Mouse (Mus musculus) limb, embryonic 11.5 days (tissue): Measurements from ENCODE around the gene Tex10. TPM values are rescaled to one million over a fixed set of nuclear protein-coding genes. Genes with fewer than 3 reads are reported as not detected.
"Not testable (repeated sequence)": the region's sequence is repeated elsewhere in the genome, so short reads cannot be mapped to it uniquely, and the experiment has no call there.

Experiments used
- ATAC-seq: fragments of 200-750 bp; cut with Nextera tagmentation; 2 replicates; pipeline ENCODE4 v1.8.0; 2017; ENCODE audit warnings: low read depth; ENCODE audit not compliant: insufficient number of reproducible peaks, low FRiP score, low TSS enrichment
- DNase-seq: peaks from one replicate; pipeline ENCODE4 v3.0.0-alpha.2; 2015; ENCODE audit warnings: low spot score
- H3K27ac ChIP-seq: fragments of 300-500 bp; sonication (generic); replicated peaks from 2 replicates; pipeline ENCODE4 v1.5.1; 2014; ENCODE audit warnings: low read depth, mild to moderate bottlenecking, low read length
- H3K27me3 ChIP-seq: fragments of 300-500 bp; sonication (generic); 2 replicates; pipeline ENCODE4 v1.6.1; 2014; ENCODE audit warnings: mild to moderate bottlenecking, low read length, mixed read lengths; ENCODE audit not compliant: control insufficient read depth, insufficient read depth
- H3K36me3 ChIP-seq: fragments of 300-500 bp; sonication (generic); 2 replicates; pipeline ENCODE4 v1.6.1; 2014; ENCODE audit warnings: mild to moderate bottlenecking, low read length, moderate library complexity, mixed read lengths; ENCODE audit not compliant: control insufficient read depth, insufficient read depth
- H3K4me1 ChIP-seq: fragments of 300-500 bp; sonication (generic); 2 replicates; pipeline ENCODE4 v1.6.1; 2014; ENCODE audit warnings: low read length, mixed read lengths; ENCODE audit not compliant: control insufficient read depth, insufficient read depth
- H3K4me2 ChIP-seq: fragments of 300-500 bp; sonication (generic); 2 replicates; pipeline ENCODE4 v1.6.1; 2014; ENCODE audit warnings: low read depth, mild to moderate bottlenecking, moderate library complexity; ENCODE audit not compliant: severe bottlenecking
- H3K4me3 ChIP-seq: fragments of 300-500 bp; sonication (generic); 2 replicates; pipeline ENCODE4 v1.5.1; 2014; ENCODE audit warnings: low read depth, low read length
- H3K9ac ChIP-seq: fragments of 300-500 bp; sonication (generic); 2 replicates; pipeline ENCODE4 v1.6.1; 2014; ENCODE audit warnings: mild to moderate bottlenecking, low read length
- H3K9me3 ChIP-seq: fragments of 300-500 bp; sonication (generic); 2 replicates; pipeline ENCODE4 v1.6.1; 2016; ENCODE audit warnings: low read length; ENCODE audit not compliant: control insufficient read depth
- WGBS: fragments of 180-500 bp; shearing (Covaris S2); extraction: QIAGEN DNeasy Blood & Tissue Kit; methylation state at CpG from one replicate; pipeline ENCODE4 v1.1.7; 2014; 5-methylcytosine and 5-hydroxymethylcytosine counted together
- polyA plus RNA-seq: library from polyadenylated mRNA; unstranded; fragments of >200 nt; fragmentation: Nextera tagmentation; extraction: Ambion mirVana; gene quantifications from 2 replicates; pipeline ENCODE4 v1.2.1, GENCODE M21; 2014

The Tex10 gene
- polyA plus RNA-seq, 1 experiment from 2014 or later = 91.9 TPM

GRCm38 (mm10) chr4:48418831-48419468 lies 54.3 kb downstream of the Tex10 start:
- WGBS = 91% methylated on average over 8 of the region's 8 CpGs
- Histone ChIP-seq H3K4me1 (no peaks in the 10 kb centered on the region), H3K27me3 (no peaks in the 10 kb centered on the region), H3K9ac (no peak overlapping the region), H3K9me3 (no peaks in the 10 kb centered on the region), H3K36me3 (0 out of 2 replicates have a peak, but pooled peaks cover 2% of the 10 kb centered on the region), H3K4me3 (no peak overlapping the region), H3K4me2 (no peak overlapping the region), H3K27ac (no peak overlapping the region)
- DNase-seq (no peak), ATAC-seq (no peak)

GRCm38 (mm10) chr4:48415838-48416335 lies 57.4 kb downstream of the Tex10 start:
- Histone ChIP-seq H3K4me1 (no peaks in the 10 kb centered on the region), H3K36me3 (no peaks in the 10 kb centered on the region), H3K27me3 (no peaks in the 10 kb centered on the region), H3K4me2 (no peak overlapping the region), H3K4me3 (no peak overlapping the region), H3K9ac (no peak overlapping the region), H3K27ac (no peak overlapping the region), H3K9me3 (no peaks in the 10 kb centered on the region)
- DNase-seq (no peak), ATAC-seq (no peak)
- 92% methylated on average over 10 of the region's 10 CpGs for WGBS

- DNase-seq (no peak), ATAC-seq (no peak)
- WGBS = 90% methylated on average over 8 of the region's 8 CpGs
- Histone ChIP-seq H3K27ac (no peak overlapping the region), H3K9ac (no peak overlapping the region), H3K27me3 (no peaks in the 10 kb centered on the region), H3K4me1 (no peaks in the 10 kb centered on the region), H3K36me3 (no peaks in the 10 kb centered on the region), H3K9me3 (no peaks in the 10 kb centered on the region), H3K4me2 (no peak overlapping the region), H3K4me3 (no peak overlapping the region)
Observed at GRCm38 (mm10) chr4:48413473-48413872, 59.8 kb downstream of the Tex10 start.

- H3K9ac ChIP-seq = no peak overlapping the region
- H3K4me1 ChIP-seq = no peaks in the 10 kb centered on the region
- no peak overlapping the region for H3K27ac ChIP-seq
- ATAC-seq (no peak), DNase-seq (peak; percentile 79)
- H3K4me2 ChIP-seq = no peak overlapping the region
- no peaks in the 10 kb centered on the region for H3K27me3 ChIP-seq
- 39% methylated on average over 18 of the region's 18 CpGs for WGBS
- no peak overlapping the region for H3K4me3 ChIP-seq
- no peaks in the 10 kb centered on the region for H3K9me3 ChIP-seq
- H3K36me3 ChIP-seq = no peaks in the 10 kb centered on the region; the same call in 1 of the 2 replicates
Observed at GRCm38 (mm10) chr4:48407350-48408039, 65.8 kb downstream of the Tex10 start.

GRCm38 (mm10) chr4:48405724-48406491 lies 67.4 kb downstream of the Tex10 start:
- not testable (repeated sequence) for DNase-seq, H3K4me2 ChIP-seq, H3K4me3 ChIP-seq, H3K9me3 ChIP-seq, H3K4me1 ChIP-seq, H3K9ac ChIP-seq, H3K36me3 ChIP-seq, H3K27ac ChIP-seq, ATAC-seq, H3K27me3 ChIP-seq
- 86% methylated on average over 9 of the region's 10 CpGs for WGBS

GRCm38 (mm10) chr4:48403066-48403640 lies 70.1 kb downstream of the Tex10 start:
- 80% methylated on average over 16 of the region's 16 CpGs for WGBS
- DNase-seq (no peak), ATAC-seq (no peak)
- Histone ChIP-seq H3K9me3 (no peaks in the 10 kb centered on the region), H3K27ac (no peak overlapping the region), H3K4me3 (no peak overlapping the region), H3K4me1 (no peaks in the 10 kb centered on the region), H3K36me3 (no peaks in the 10 kb centered on the region; the same call in 1 of the 2 replicates), H3K9ac (no peak overlapping the region), H3K27me3 (no peaks in the 10 kb centered on the region), H3K4me2 (no peak overlapping the region)

GRCm38 (mm10) chr4:48396949-48397348 lies 76.3 kb downstream of the Tex10 start:
- H3K27me3 ChIP-seq = no peaks in the 10 kb centered on the region
- no peak for DNase-seq
- no peak overlapping the region for H3K9ac ChIP-seq
- H3K4me3 ChIP-seq = no peak overlapping the region
- no peaks in the 10 kb centered on the region for H3K9me3 ChIP-seq
- H3K36me3 ChIP-seq = no peaks in the 10 kb centered on the region; the same call in 1 of the 2 replicates
- H3K4me2 ChIP-seq = no peak overlapping the region
- no peaks in the 10 kb centered on the region for H3K4me1 ChIP-seq
- WGBS = 98% methylated on average over 3 of the region's 3 CpGs
- no peak overlapping the region for H3K27ac ChIP-seq
- no peak for ATAC-seq

- Histone ChIP-seq H3K9me3 (no peaks in the 10 kb centered on the region), H3K4me2 (no peak overlapping the region), H3K36me3 (no peaks in the 10 kb centered on the region), H3K4me1 (no peaks in the 10 kb centered on the region), H3K27me3 (no peaks in the 10 kb centered on the region), H3K27ac (no peak overlapping the region), H3K9ac (no peak overlapping the region), H3K4me3 (no peak overlapping the region)
- ATAC-seq (no peak), DNase-seq (peak; percentile 11)
- WGBS = 81% methylated on average over 5 of the region's 5 CpGs
Observed at GRCm38 (mm10) chr4:48382506-48382905, 90.8 kb downstream of the Tex10 start.
